ENCODE assay signal across 21 mouse cellular contexts in the genomic region with DNA sequence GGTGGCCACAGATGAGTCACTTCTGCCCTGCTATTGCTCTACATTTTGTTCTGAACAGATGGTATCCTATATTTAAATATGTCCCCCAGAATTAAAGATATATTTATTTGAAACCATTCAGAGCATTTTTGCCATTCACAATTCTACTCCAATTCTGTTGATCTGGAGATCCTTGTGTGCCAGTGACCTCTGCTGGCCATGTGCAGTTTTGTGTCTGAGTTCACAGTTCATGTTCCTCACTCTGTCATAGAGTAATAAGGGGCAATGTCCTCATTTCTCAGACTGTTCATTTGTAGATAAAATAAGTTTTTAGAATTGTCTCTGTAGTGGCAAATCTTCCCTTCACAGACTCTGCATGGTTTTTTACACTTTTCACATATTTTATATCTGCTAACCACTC.
A peak's percentile ranks its signal among the peaks of the same experiment; 100 is the strongest.
DNase-seq lines count a peak whose midpoint lies in the region; ATAC-seq and TF ChIP-seq lines count a peak whose summit lies in the region.
"Had no signal": no experiment of that assay in that cellular context is flagged by ENCODE, and none has a peak within 500 bp of the region (broad histone marks: within the 10 kb centered on the region; RNA-seq: fewer than 3 reads in every experiment).

No protein-coding gene starts in this region.

- no peak for TF ChIP-seq EP300 in liver, postnatal 0 days (IDR thresholded peaks at IDR 0.05; ENCODE audit: low read depth)

- no peak for DNase-seq in liver, postnatal 0 days
- DNase-seq in R1 (ENCODE audit: low read depth, low spot score) = peak; percentile 4
- peak; percentile 35 for DNase-seq in naive thymus-derived CD4-positive, alpha-beta T cell, adult 2 months (ENCODE audit: low read depth)
- no peak for DNase-seq in embryo, embryonic 11 days
- DNase-seq: adrenal gland, adult 2 months; cerebellum, adult 9-10 months; gastrocnemius, postnatal 36 days; lung, embryonic 14.5 days; lung, postnatal 4 days; retina, postnatal 1 day; right cerebral cortex, postnatal 4 days had no signal

- no peaks in the 10 kb centered on the region for H3K9me3 ChIP-seq in liver, postnatal 0 days (ENCODE audit: low read length)
- no peaks in the 10 kb centered on the region for H3K9me3 ChIP-seq in liver, embryonic 12.5 days (replicated peaks)
- H3K9me3 ChIP-seq in heart, embryonic 11.5 days (replicated peaks; ENCODE audit: control insufficient read depth, low read length) = no peaks in the 10 kb centered on the region; the same call in 1 of the 2 replicates

- no peak overlapping the region for H3K9ac ChIP-seq in liver, postnatal 0 days (replicated peaks)
- no peak overlapping the region for H3K9ac ChIP-seq in liver, embryonic 12.5 days
- H3K9ac ChIP-seq in heart, embryonic 11.5 days (ENCODE audit: low read depth, low read length) = no peak overlapping the region
- H3K9ac ChIP-seq: lung, embryonic 14.5 days had no signal

- no peak overlapping the region for H3K27ac ChIP-seq in liver, postnatal 0 days (ENCODE audit: low read depth)
- H3K27ac ChIP-seq in liver, embryonic 12.5 days = no peak overlapping the region
- no peak overlapping the region for H3K27ac ChIP-seq in heart, embryonic 11.5 days (ENCODE audit: low read depth, low read length)
- H3K27ac ChIP-seq: hindbrain, embryonic 10.5 days; stomach, postnatal 0 days had no signal

- no peak overlapping the region for H3K4me3 ChIP-seq in liver, postnatal 0 days (ENCODE audit: low read depth, low read length)
- no peak overlapping the region for H3K4me3 ChIP-seq in liver, embryonic 12.5 days
- no peak overlapping the region for H3K4me3 ChIP-seq in heart, embryonic 11.5 days (ENCODE audit: low read depth, low read length)
- H3K4me3 ChIP-seq: hindbrain, embryonic 10.5 days had no signal

- peak; percentile 41 for TF ChIP-seq CTCF in liver, postnatal 0 days (IDR thresholded peaks at IDR 0.05; ENCODE audit: low read depth)

- H3K4me1 ChIP-seq in liver, postnatal 0 days (ENCODE audit: insufficient read depth) = no peaks in the 10 kb centered on the region
- no peaks in the 10 kb centered on the region for H3K4me1 ChIP-seq in liver, embryonic 12.5 days
- H3K4me1 ChIP-seq in heart, embryonic 11.5 days (ENCODE audit: control insufficient read depth, insufficient read depth, low read length) = no peaks in the 10 kb centered on the region
- H3K4me1 ChIP-seq: hindbrain, embryonic 10.5 days had no signal

- no peaks in the 10 kb centered on the region for H3K36me3 ChIP-seq in liver, postnatal 0 days (replicated peaks; ENCODE audit: insufficient read depth, low read length)
- no peaks in the 10 kb centered on the region for H3K36me3 ChIP-seq in liver, embryonic 12.5 days
- H3K36me3 ChIP-seq in heart, embryonic 11.5 days (ENCODE audit: control insufficient read depth, insufficient read depth, low read length) = no peaks in the 10 kb centered on the region
- H3K36me3 ChIP-seq: hindbrain, embryonic 10.5 days had no signal

- no peaks in the 10 kb centered on the region for H3K27me3 ChIP-seq in liver, postnatal 0 days (ENCODE audit: insufficient read depth, low read length)
- H3K27me3 ChIP-seq in liver, embryonic 12.5 days (replicated peaks) = no peaks in the 10 kb centered on the region
- H3K27me3 ChIP-seq in heart, embryonic 11.5 days (ENCODE audit: control insufficient read depth, insufficient read depth, low read length) = no peaks in the 10 kb centered on the region
- H3K27me3 ChIP-seq: CH12.LX had no signal

- no peak overlapping the region for H3K4me2 ChIP-seq in liver, postnatal 0 days (ENCODE audit: low read depth, low read length)
- H3K4me2 ChIP-seq in liver, embryonic 12.5 days = no peak overlapping the region
- H3K4me2 ChIP-seq in heart, embryonic 11.5 days = no peak overlapping the region
- H3K4me2 ChIP-seq: liver, embryonic 11.5 days; lung, embryonic 14.5 days; midbrain, embryonic 11.5 days had no signal

- ATAC-seq in liver, postnatal 0 days = no peak
- ATAC-seq in liver, embryonic 12.5 days = no peak
- ATAC-seq in frontal cortex, adult (ENCODE audit: low TSS enrichment) = no peak
- ATAC-seq in heart, embryonic 11.5 days (replicated peaks; ENCODE audit: insufficient number of reproducible peaks, low FRiP score, low TSS enrichment) = no peak
- ATAC-seq: forebrain, embryonic 16.5 days; inflammation-experienced regulatory T-cells, adult 6 months had no signal

Comparison
In these comparisons a context has a peak if more than half of its experiments do, and no peak if none do; other contexts are left out.
1. DNase-seq: peak in R1 (single experiment) and naive thymus-derived CD4-positive, alpha-beta T cell, adult 2 months (single experiment); none in liver, postnatal 0 days (single experiment) and embryo, embryonic 11 days (single experiment).